Mouse (Mus musculus): Measurements from ENCODE around the gene Mup2. TPM values are rescaled to one million over a fixed set of nuclear protein-coding genes. Genes with fewer than 3 reads are reported as not detected.
"Not testable (repeated sequence)": the region's sequence is repeated elsewhere in the genome, so short reads cannot be mapped to it uniquely, and the experiment has no call there.

The Mup2 gene
- not detected in 2 replicates for polyA plus RNA-seq (2015; fragmentation: Nextera tagmentation; extraction: Ambion mirVana)

GRCm38 (mm10) chr4:60154189-60154588, at the start of gene Mup2:
Mup2 (minus strand) TSS chr4:60154289.
- not testable (repeated sequence) for H3K4me1 ChIP-seq (ENCODE audit: control insufficient read depth, low read depth, low read length); H3K4me3 ChIP-seq (ENCODE audit: low read depth, low read length); H3K9me3 ChIP-seq (replicated peaks; ENCODE audit: control insufficient read depth, low read length); ATAC-seq (ENCODE audit: low read depth); H3K27me3 ChIP-seq (ENCODE audit: control insufficient read depth, insufficient read depth, low read depth, low read length); H3K27ac ChIP-seq (ENCODE audit: low read length); H3K4me2 ChIP-seq (ENCODE audit: low read depth, low read length); H3K9ac ChIP-seq (ENCODE audit: low read depth, low read length); H3K36me3 ChIP-seq (ENCODE audit: control insufficient read depth, insufficient read depth)

Other genes with a start within 250 kb of the Mup2 start
- gene Slc46a2, start 239.2 kb downstream of the Mup2 start, polyA plus RNA-seq (2015; fragmentation: Nextera tagmentation; extraction: Ambion mirVana), result not detected in 2 replicates
- not detected in 2 replicates for gene Mup4, start 193.6 kb downstream of the Mup2 start, polyA plus RNA-seq (2015; fragmentation: Nextera tagmentation; extraction: Ambion mirVana)
- not detected in 2 replicates for gene Mup6, start 190.0 kb downstream of the Mup2 start, polyA plus RNA-seq (2015; fragmentation: Nextera tagmentation; extraction: Ambion mirVana)
- not detected in 2 replicates for gene Mup7, start 83.8 kb downstream of the Mup2 start, polyA plus RNA-seq (2015; fragmentation: Nextera tagmentation; extraction: Ambion mirVana)
- gene Mup8, start 68.3 kb upstream of the Mup2 start, polyA plus RNA-seq (2015; fragmentation: Nextera tagmentation; extraction: Ambion mirVana), result not detected in 2 replicates

Measured in liver, embryonic 16.5 days (tissue).